9 mouse cellular contexts compared by ENCODE assay signal in genomic region chr10:110931161-110931912, GRCm38 (mm10). TPM values are rescaled to one million over a fixed set of nuclear protein-coding genes. Genes with fewer than 3 reads are reported as not detected.
A peak's percentile ranks its signal among the peaks of the same experiment; 100 is the strongest.
DNase-seq lines count a peak whose midpoint lies in the region; ATAC-seq and TF ChIP-seq lines count a peak whose summit lies in the region.
"Had no signal": no experiment of that assay in that cellular context is flagged by ENCODE, and none has a peak within 500 bp of the region (broad histone marks: within the 10 kb centered on the region; RNA-seq: fewer than 3 reads in every experiment).

No protein-coding gene starts in this region.

- H3K27me3 ChIP-seq in kidney, adult 2 months (replicated peaks; ENCODE audit: control insufficient read depth, insufficient read depth, low read length), result no peaks in the 10 kb centered on the region
- H3K27me3 ChIP-seq in hindbrain, embryonic 13.5 days, result no peaks in the 10 kb centered on the region
- no peaks in the 10 kb centered on the region for H3K27me3 ChIP-seq in midbrain, postnatal 0 days (ENCODE audit: insufficient read depth, low read length)

- peak; percentile 61 for ATAC-seq in hindbrain, embryonic 13.5 days (ENCODE audit: low FRiP score)
- ATAC-seq in midbrain, postnatal 0 days (ENCODE audit: low FRiP score), result peak; percentile 15; the same call in 1 of the 2 replicates

- peak overlapping the region; percentile 32; the same call in 1 of the 2 replicates for H3K27ac ChIP-seq in kidney, adult 2 months (ENCODE audit: insufficient read depth, low read depth, low read length)
- H3K27ac ChIP-seq in brown adipose tissue, adult 24 weeks (replicated peaks; ENCODE audit: low read depth, low read length), result peak overlapping the region; percentile 33
- peak overlapping the region; percentile 87 for H3K27ac ChIP-seq in hindbrain, embryonic 13.5 days
- 0 out of 2 replicates have a peak overlapping the region, but pooled peaks have one; percentile 21 for H3K27ac ChIP-seq in midbrain, postnatal 0 days (ENCODE audit: low read depth, low read length)
- H3K27ac ChIP-seq: macrophage had no signal

- H3K4me1 ChIP-seq in kidney, adult 2 months (ENCODE audit: control insufficient read depth, insufficient read depth, low read length), result peaks cover 23% of the 10 kb centered on the region; the same call in 1 of the 2 replicates
- peaks cover 22% of the 10 kb centered on the region for H3K4me1 ChIP-seq in brown adipose tissue, adult 24 weeks (ENCODE audit: control insufficient read depth, insufficient read depth, insufficient read length, low read length)
- H3K4me1 ChIP-seq in hindbrain, embryonic 13.5 days (replicated peaks), result peaks cover 53% of the 10 kb centered on the region
- no peaks in the 10 kb centered on the region for H3K4me1 ChIP-seq in midbrain, postnatal 0 days (ENCODE audit: insufficient read depth, low read length)

- no peaks in the 10 kb centered on the region for H3K9me3 ChIP-seq in hindbrain, embryonic 13.5 days
- H3K9me3 ChIP-seq in midbrain, postnatal 0 days (ENCODE audit: low read length), result no peaks in the 10 kb centered on the region

- no peak for TF ChIP-seq POLR2A in kidney, adult 2 months (IDR thresholded peaks at IDR 0.05; ENCODE audit: low read depth, low read length)

- H3K4me3 ChIP-seq in kidney, adult 2 months (ENCODE audit: insufficient read depth, low read depth, low read length), result peak overlapping the region; percentile 41; the same call in 1 of the 2 replicates
- peak overlapping the region; percentile 46 for H3K4me3 ChIP-seq in brown adipose tissue, adult 24 weeks (ENCODE audit: insufficient read depth, low read depth, low read length)
- no peak overlapping the region; the same call in 1 of the 2 replicates for H3K4me3 ChIP-seq in hindbrain, embryonic 13.5 days
- H3K4me3 ChIP-seq in midbrain, postnatal 0 days (ENCODE audit: low read depth, low read length), result no peak overlapping the region

- H3K36me3 ChIP-seq in kidney, adult 2 months (ENCODE audit: control insufficient read depth, insufficient read depth, low read length), result peaks cover 1% of the 10 kb centered on the region; the same call in 1 of the 2 replicates
- no peaks in the 10 kb centered on the region for H3K36me3 ChIP-seq in hindbrain, embryonic 13.5 days
- H3K36me3 ChIP-seq in midbrain, postnatal 0 days (ENCODE audit: insufficient read depth, low read length), result no peaks in the 10 kb centered on the region

- TF ChIP-seq CTCF in kidney, adult 2 months (conservative IDR thresholded peaks at IDR 0.05; ENCODE audit: insufficient read depth, insufficient read length, low read depth, low read length), result no peak
- no peak for TF ChIP-seq CTCF in midbrain, postnatal 0 days (IDR thresholded peaks at IDR 0.05)

- WGBS in kidney, adult 2 months, result 71% methylated on average over 13 of the region's 13 CpGs
- WGBS in hindbrain, embryonic 13.5 days, result 32% methylated on average over 13 of the region's 13 CpGs
- 36% methylated on average over 13 of the region's 13 CpGs for WGBS in midbrain, postnatal 0 days

- H3K9ac ChIP-seq in hindbrain, embryonic 13.5 days, result peak overlapping the region; percentile 30; the same call in 1 of the 2 replicates
- H3K9ac ChIP-seq in midbrain, postnatal 0 days (replicated peaks; ENCODE audit: low read length, poor library complexity, severe bottlenecking), result no peak overlapping the region

- DNase-seq in kidney, adult 2 months, result no peak
- no peak for DNase-seq in kidney, postnatal 36 days
- peak; percentile 74 for DNase-seq in midbrain, postnatal 0 days (ENCODE audit: low spot score)
- no peak for DNase-seq in T-cell, adult 2 months (ENCODE audit: low spot score)
- no peak for DNase-seq in right cerebral cortex, postnatal 10 days (ENCODE audit: low spot score in 2 of 2)
- no peak for DNase-seq in kidney, postnatal 25 days

- H3K4me2 ChIP-seq in hindbrain, embryonic 13.5 days, result peak overlapping the region; percentile 42
- H3K4me2 ChIP-seq in midbrain, postnatal 0 days (ENCODE audit: low read depth, low read length, poor library complexity, severe bottlenecking), result no peak overlapping the region

RNA-seq across cellular contexts. Expression of gene Csrp2, which starts 11.7 kb away (rescaled TPM):
- polyA plus RNA-seq in kidney, adult 2 months (2012; rRNA removed), result 174 and 193 TPM in 2 replicates
- 83.0 and 104 TPM in 2 replicates for polyA plus RNA-seq in brown adipose tissue, adult 24 weeks (2012; ENCODE audit: insufficient read depth, insufficient read length, missing spikeins)
- polyA plus RNA-seq in hindbrain, embryonic 13.5 days (2015; fragmentation: Nextera tagmentation; extraction: Ambion mirVana), result 154 and 156 TPM in 2 replicates
- total RNA-seq in midbrain, postnatal 0 days (2014; rRNA removed), result 43.1 and 62.1 TPM in 2 replicates
- 77.0 and 80.1 TPM in 2 replicates for polyA plus RNA-seq in midbrain, postnatal 0 days (2015; fragmentation: Nextera tagmentation; extraction: Ambion mirVana)

Comparison
In these comparisons a context has a peak if more than half of its experiments do, and no peak if none do; other contexts are left out.
1. H3K27ac ChIP-seq: peak in every context shown above with its lines; median percentile 87 in hindbrain, embryonic 13.5 days; 33 in brown adipose tissue, adult 24 weeks; 32 in kidney, adult 2 months; 21 in midbrain, postnatal 0 days.
2. H3K4me3 ChIP-seq: peak in kidney, adult 2 months (single experiment) and brown adipose tissue, adult 24 weeks (single experiment); none in hindbrain, embryonic 13.5 days (single experiment) and midbrain, postnatal 0 days (single experiment).